Mouse (Mus musculus) liver, embryonic 13.5 days (tissue): ENCODE data around the gene Clcnkb. TPM values are rescaled to one million over a fixed set of nuclear protein-coding genes. Genes with fewer than 3 reads are reported as not detected.

ENCODE experiments used
- ATAC-seq: fragments of 200-750 bp; cut with Nextera tagmentation; 2 replicates; pipeline ENCODE4 v1.8.0; 2017; ENCODE audit warnings: low read depth, mild to moderate bottlenecking, moderate number of reproducible peaks, moderate library complexity
- DNase-seq: peaks from one replicate; pipeline ENCODE4 v3.0.0; 2022
- H3K27ac ChIP-seq: fragments of 300-500 bp; sonication (generic); 2 replicates; pipeline ENCODE4 v1.5.1; 2015; ENCODE audit warnings: moderate library complexity, mild to moderate bottlenecking, inconsistent platforms
- H3K27me3 ChIP-seq: fragments of 300-500 bp; sonication (generic); 2 replicates; pipeline ENCODE4 v1.6.1; 2015; ENCODE audit warnings: mild to moderate bottlenecking, inconsistent platforms
- H3K36me3 ChIP-seq: fragments of 300-500 bp; sonication (generic); 2 replicates; pipeline ENCODE4 v1.6.1; 2015; ENCODE audit warnings: mild to moderate bottlenecking, inconsistent platforms
- H3K4me1 ChIP-seq: fragments of 300-500 bp; sonication (generic); replicated peaks from 2 replicates; pipeline ENCODE4 v1.6.1; 2015; ENCODE audit warnings: inconsistent platforms
- H3K4me2 ChIP-seq: fragments of 300-500 bp; sonication (generic); 2 replicates; pipeline ENCODE4 v1.6.1; 2015; ENCODE audit warnings: inconsistent platforms, mild to moderate bottlenecking, moderate library complexity
- H3K4me3 ChIP-seq: fragments of 300-500 bp; sonication (generic); replicated peaks from 2 replicates; pipeline ENCODE4 v1.5.1; 2015; ENCODE audit warnings: mild to moderate bottlenecking, inconsistent platforms
- H3K9ac ChIP-seq: fragments of 300-500 bp; sonication (generic); 2 replicates; pipeline ENCODE4 v1.6.1; 2015; ENCODE audit warnings: mild to moderate bottlenecking, inconsistent platforms
- H3K9me3 ChIP-seq: fragments of 300-500 bp; sonication (generic); replicated peaks from 2 replicates; pipeline ENCODE4 v1.6.1; 2016; ENCODE audit warnings: inconsistent platforms
- WGBS: fragments of 180-500 bp; shearing (Covaris S2); methylation state at CpG from one replicate; pipeline ENCODE4 v1.1.7; 2015; ENCODE audit not compliant: insufficient replicate concordance; 5-methylcytosine and 5-hydroxymethylcytosine counted together
- polyA plus RNA-seq: library from polyadenylated mRNA; unstranded; fragments of >200 nt; fragmentation: Nextera tagmentation; extraction: Ambion mirVana; gene quantifications from 2 replicates; pipeline ENCODE4 v1.2.1, GENCODE M21; 2015

Gene Clcnkb
- polyA plus RNA-seq: not detected in 2 replicates

GRCm38 (mm10) chr4:141415924-141416323 lies at the start of gene Clcnkb:
Gene Clcnkb (minus strand): TSS chr4:141416014.
- no peak within 1 kb of the TSS for H3K27ac ChIP-seq
- no peak for ATAC-seq
- WGBS: 45% methylated on average over 7 of the region's 7 CpGs

GRCm38 (mm10) chr4:141464722-141465121 lies 48.9 kb upstream of the Clcnkb start:
- Histone ChIP-seq H3K4me2 (no peak overlapping the region), H3K9ac (no peak overlapping the region), H3K27me3 (no peaks in the 10 kb centered on the region), H3K4me3 (no peak overlapping the region), H3K36me3 (peaks cover 78% of the 10 kb centered on the region), H3K9me3 (no peaks in the 10 kb centered on the region), H3K4me1 (peaks cover 7% of the 10 kb centered on the region), H3K27ac (no peak overlapping the region)
- no peak for ATAC-seq
- WGBS: 77% methylated on average over 16 of the region's 16 CpGs
- DNase-seq: no peak

More at GRCm38 (mm10) chr4:141415924-141416323, at the start of gene Clcnkb:
- H3K36me3 ChIP-seq: no peaks in the 10 kb centered on the region
- no peak within 1 kb of the TSS for H3K9ac ChIP-seq
- peaks cover 9% of the 10 kb centered on the region; the same call in 1 of the 2 replicates for H3K27me3 ChIP-seq
- H3K9me3 ChIP-seq: no peaks in the 10 kb centered on the region
- peaks cover 7% of the 10 kb centered on the region for H3K4me1 ChIP-seq
- H3K4me2 ChIP-seq: no peak within 1 kb of the TSS
- DNase-seq: no peak
- no peak within 1 kb of the TSS for H3K4me3 ChIP-seq

GRCm38 (mm10) chr4:141463472-141463871 lies 47.7 kb upstream of the Clcnkb start:
- H3K4me1 ChIP-seq: peaks cover 10% of the 10 kb centered on the region
- peaks cover 66% of the 10 kb centered on the region for H3K36me3 ChIP-seq
- no peaks in the 10 kb centered on the region for H3K9me3 ChIP-seq
- no peak overlapping the region for H3K4me2 ChIP-seq
- no peak for ATAC-seq
- H3K9ac ChIP-seq: no peak overlapping the region
- H3K27me3 ChIP-seq: no peaks in the 10 kb centered on the region
- no peak overlapping the region; the same call in 1 of the 2 replicates for H3K27ac ChIP-seq
- DNase-seq: no peak
- no peak overlapping the region for H3K4me3 ChIP-seq
- WGBS: 67% methylated on average over 14 of the region's 14 CpGs

- Histone ChIP-seq H3K36me3 (peaks cover 49% of the 10 kb centered on the region), H3K9ac (no peak overlapping the region), H3K4me1 (peaks cover 15% of the 10 kb centered on the region), H3K9me3 (no peaks in the 10 kb centered on the region), H3K4me2 (no peak overlapping the region), H3K27me3 (no peaks in the 10 kb centered on the region), H3K27ac (no peak overlapping the region), H3K4me3 (no peak overlapping the region)
- WGBS: 88% methylated on average over 12 of the region's 12 CpGs
- ATAC-seq: no peak
- no peak for DNase-seq
Measured at GRCm38 (mm10) chr4:141461576-141461975, 45.8 kb upstream of the Clcnkb start.

- Histone ChIP-seq H3K4me2 (no peak overlapping the region), H3K27me3 (no peaks in the 10 kb centered on the region), H3K9ac (no peak overlapping the region), H3K4me1 (peaks cover 19% of the 10 kb centered on the region), H3K9me3 (no peaks in the 10 kb centered on the region), H3K36me3 (peaks cover 48% of the 10 kb centered on the region), H3K27ac (no peak overlapping the region), H3K4me3 (no peak overlapping the region)
- ATAC-seq (no peak), DNase-seq (no peak)
- 76% methylated on average over 12 of the region's 12 CpGs for WGBS
Measured at GRCm38 (mm10) chr4:141461088-141461487, 45.3 kb upstream of the Clcnkb start.

GRCm38 (mm10) chr4:141460481-141460880 lies 44.7 kb upstream of the Clcnkb start:
- ATAC-seq (no peak), DNase-seq (no peak)
- Histone ChIP-seq H3K4me3 (no peak overlapping the region), H3K36me3 (peaks cover 43% of the 10 kb centered on the region), H3K9me3 (no peaks in the 10 kb centered on the region), H3K27ac (no peak overlapping the region), H3K4me1 (peaks cover 21% of the 10 kb centered on the region), H3K9ac (no peak overlapping the region), H3K4me2 (no peak overlapping the region), H3K27me3 (no peaks in the 10 kb centered on the region)
- WGBS: 68% methylated on average over 4 of the region's 4 CpGs

GRCm38 (mm10) chr4:141459766-141460165 lies 44.0 kb upstream of the Clcnkb start:
- H3K9me3 ChIP-seq: no peaks in the 10 kb centered on the region
- no peak overlapping the region for H3K9ac ChIP-seq
- no peak for DNase-seq
- H3K4me2 ChIP-seq: no peak overlapping the region
- H3K4me3 ChIP-seq: no peak overlapping the region
- H3K27ac ChIP-seq: no peak overlapping the region
- H3K36me3 ChIP-seq: peaks cover 36% of the 10 kb centered on the region
- 80% methylated on average over 9 of the region's 9 CpGs for WGBS
- ATAC-seq: no peak
- H3K27me3 ChIP-seq: no peaks in the 10 kb centered on the region
- H3K4me1 ChIP-seq: peaks cover 25% of the 10 kb centered on the region

GRCm38 (mm10) chr4:141458888-141459287 lies 43.1 kb upstream of the Clcnkb start:
- ATAC-seq (no peak), DNase-seq (no peak)
- peaks cover 30% of the 10 kb centered on the region for H3K4me1 ChIP-seq
- H3K36me3 ChIP-seq: peaks cover 28% of the 10 kb centered on the region
- H3K9ac ChIP-seq: no peak overlapping the region
- no peaks in the 10 kb centered on the region for H3K9me3 ChIP-seq
- no peak overlapping the region for H3K27ac ChIP-seq
- H3K4me3 ChIP-seq: no peak overlapping the region
- H3K27me3 ChIP-seq: no peaks in the 10 kb centered on the region
- 84% methylated on average over 3 of the region's 3 CpGs for WGBS
- no peak overlapping the region for H3K4me2 ChIP-seq

GRCm38 (mm10) chr4:141458236-141458635 lies 42.4 kb upstream of the Clcnkb start:
- Histone ChIP-seq H3K27me3 (no peaks in the 10 kb centered on the region), H3K9ac (no peak overlapping the region), H3K27ac (no peak overlapping the region), H3K36me3 (peaks cover 23% of the 10 kb centered on the region), H3K4me2 (no peak overlapping the region), H3K4me1 (peaks cover 29% of the 10 kb centered on the region), H3K4me3 (no peak overlapping the region), H3K9me3 (no peaks in the 10 kb centered on the region)
- ATAC-seq: 0 out of 2 replicates have a peak, but pooled peaks have one; percentile 34
- WGBS: 50% methylated on average over 7 of the region's 7 CpGs
- no peak for DNase-seq

GRCm38 (mm10) chr4:141456193-141456938 lies 40.6 kb upstream of the Clcnkb start:
- Histone ChIP-seq H3K27me3 (no peaks in the 10 kb centered on the region), H3K27ac (no peak overlapping the region), H3K9ac (no peak overlapping the region), H3K9me3 (no peaks in the 10 kb centered on the region), H3K4me3 (no peak overlapping the region), H3K4me1 (peaks cover 28% of the 10 kb centered on the region), H3K36me3 (peaks cover 24% of the 10 kb centered on the region), H3K4me2 (no peak overlapping the region)
- DNase-seq (no peak), ATAC-seq (no peak)
- WGBS: 79% methylated on average over 14 of the region's 14 CpGs

- H3K27ac ChIP-seq: no peak overlapping the region
- ATAC-seq: no peak
Measured at GRCm38 (mm10) chr4:141455526-141455925, 39.7 kb upstream of the Clcnkb start.

More at GRCm38 (mm10) chr4:141455526-141455925, 39.7 kb upstream of the Clcnkb start:
- 82% methylated on average over 4 of the region's 4 CpGs for WGBS
- Histone ChIP-seq H3K9ac (no peak overlapping the region), H3K4me1 (peaks cover 23% of the 10 kb centered on the region), H3K27me3 (no peaks in the 10 kb centered on the region), H3K4me3 (no peak overlapping the region), H3K4me2 (no peak overlapping the region), H3K36me3 (peaks cover 24% of the 10 kb centered on the region), H3K9me3 (no peaks in the 10 kb centered on the region)
- no peak for DNase-seq
